Mouse (Mus musculus) myocyte (in vitro differentiated cells): ENCODE data around the gene Spef1. TPM values are rescaled to one million over a fixed set of nuclear protein-coding genes. Genes with fewer than 3 reads are reported as not detected.

Experiments
- H3K27me3 ChIP-seq: one replicate; pipeline ENCODE4 v1.6.1; 2011; ENCODE audit not compliant: control insufficient read depth, insufficient read depth, insufficient read length
- H3K36me3 ChIP-seq: one replicate; pipeline ENCODE4 v1.6.1; 2011; ENCODE audit not compliant: control insufficient read depth, insufficient read depth
- H3K4me2 ChIP-seq: one replicate; pipeline ENCODE4 v1.6.1; 2011; ENCODE audit warnings: low read depth, control low read depth
- H3K4me3 ChIP-seq: one replicate; pipeline ENCODE4 v1.5.1; 2011; ENCODE audit warnings: mild to moderate bottlenecking, control low read depth, moderate library complexity
- H3K79me2 ChIP-seq: one replicate; pipeline ENCODE4 v1.6.1; 2011; ENCODE audit not compliant: control insufficient read depth, insufficient read depth
- H3ac ChIP-seq: one replicate; pipeline ENCODE4 v1.6.1; 2011; ENCODE audit not compliant: control insufficient read depth, insufficient read length
- CEBPB ChIP-seq: IDR thresholded peaks from 2 replicates; pipeline ENCODE4 v1.6.1; 2011; ENCODE audit warnings: mild to moderate bottlenecking, moderate library complexity; ENCODE audit not compliant: poor library complexity, insufficient read depth, severe bottlenecking
- E2F4 ChIP-seq: IDR thresholded peaks from one replicate; pipeline ENCODE4 v1.6.1; 2011; ENCODE audit warnings: mild to moderate bottlenecking, control low read depth, moderate library complexity; ENCODE audit not compliant: insufficient read depth
- MAX ChIP-seq: IDR thresholded peaks from one replicate; pipeline ENCODE4 v1.6.1; 2011; ENCODE audit warnings: low read depth, mild to moderate bottlenecking, control low read depth
- MYOD1 ChIP-seq, 3 experiments: IDR thresholded peaks; one replicate each; pipeline ENCODE4 v1.6.1; 2011; ENCODE audit warnings: control low read depth in 2 of 3, low read depth in 2 of 3, mild to moderate bottlenecking in 2 of 3, moderate library complexity in 1 of 3; ENCODE audit not compliant: insufficient read length in 2 of 3, control insufficient read depth in 1 of 3
- MYOG ChIP-seq, 3 experiments: IDR thresholded peaks; one replicate each; pipeline ENCODE4 v1.6.1; 2011; ENCODE audit warnings: control low read depth in 2 of 3, low read depth in 2 of 3, mild to moderate bottlenecking in 2 of 3; ENCODE audit not compliant: insufficient read length in 2 of 3, control insufficient read depth in 1 of 3, insufficient read depth in 1 of 3
- POLR2A ChIP-seq: IDR thresholded peaks from one replicate; pipeline ENCODE4 v1.6.1; 2011; ENCODE audit warnings: low read depth, mild to moderate bottlenecking, control low read depth, moderate library complexity; ENCODE audit not compliant: insufficient read length
- POLR2AphosphoS2 ChIP-seq: IDR thresholded peaks from one replicate; pipeline ENCODE4 v1.6.1; 2011; ENCODE audit warnings: low read depth, control low read depth; ENCODE audit not compliant: insufficient read length
- REST ChIP-seq: IDR thresholded peaks from one replicate; pipeline ENCODE4 v1.6.1; 2011; ENCODE audit warnings: mild to moderate bottlenecking, control low read depth, moderate library complexity; ENCODE audit not compliant: insufficient read depth, insufficient read length
- SRF ChIP-seq: IDR thresholded peaks from one replicate; pipeline ENCODE4 v1.6.1; 2011; ENCODE audit warnings: low read depth; ENCODE audit not compliant: control insufficient read depth, insufficient read length
- TCF12 ChIP-seq: IDR thresholded peaks from one replicate; pipeline ENCODE4 v1.6.1; 2011; ENCODE audit warnings: mild to moderate bottlenecking, control low read depth; ENCODE audit not compliant: poor library complexity, insufficient read depth, severe bottlenecking
- TCF3 ChIP-seq: IDR thresholded peaks from one replicate; pipeline ENCODE4 v1.6.1; 2011; ENCODE audit warnings: low read depth, control low read depth; ENCODE audit not compliant: insufficient read length
- USF1 ChIP-seq: IDR thresholded peaks from one replicate; pipeline ENCODE4 v1.6.1; 2011; ENCODE audit warnings: low read depth, mild to moderate bottlenecking, control low read depth, moderate library complexity
- polyA plus RNA-seq: library from polyadenylated mRNA; unstranded; fragments of >200 nt; fragmentation: generic; extraction: Trizol; gene quantifications from one replicate; pipeline ENCODE4 v1.2.1, GENCODE M21; 2012; ENCODE audit warnings: missing spikeins

The Spef1 gene
- polyA plus RNA-seq, 1 experiment, result 9.4 TPM

GRCm38 (mm10) chr2:131125964-131126815, 60.9 kb downstream of the Spef1 start:
- H3K4me3 ChIP-seq, result no peak overlapping the region
- TF ChIP-seq MYOD1 (IDR thresholded peaks at IDR 0.05; ENCODE audit: control insufficient read depth in 1 of 3, insufficient read length in 2 of 3, low read depth in 2 of 3) (no peak), SRF (no peak), POLR2A (no peak), TCF12 (no peak), POLR2AphosphoS2 (no peak), USF1 (no peak), E2F4 (no peak), MYOG (IDR thresholded peaks at IDR 0.05; ENCODE audit: control insufficient read depth in 1 of 3, insufficient read depth in 1 of 3, insufficient read length in 2 of 3, low read depth in 2 of 3) (no peak), CEBPB (no peak), TCF3 (no peak), MAX (no peak), REST (no peak)

GRCm38 (mm10) chr2:131125157-131125963, 61.7 kb downstream of the Spef1 start:
- no peaks in the 10 kb centered on the region for H3K27me3 ChIP-seq
- TF ChIP-seq E2F4 (no peak), TCF12 (no peak), POLR2A (no peak), USF1 (no peak), TCF3 (no peak), SRF (no peak), CEBPB (no peak), REST (no peak), MYOG (IDR thresholded peaks at IDR 0.05; ENCODE audit: control insufficient read depth in 1 of 3, insufficient read depth in 1 of 3, insufficient read length in 2 of 3, low read depth in 2 of 3) (no peak), MYOD1 (IDR thresholded peaks at IDR 0.05; ENCODE audit: control insufficient read depth in 1 of 3, insufficient read length in 2 of 3, low read depth in 2 of 3) (no peak), POLR2AphosphoS2 (no peak), MAX (no peak)
- no peak overlapping the region for H3K4me3 ChIP-seq
- no peak overlapping the region for H3ac ChIP-seq
- no peak overlapping the region for H3K4me2 ChIP-seq
- H3K79me2 ChIP-seq, result no peaks in the 10 kb centered on the region
- no peaks in the 10 kb centered on the region for H3K36me3 ChIP-seq

More at GRCm38 (mm10) chr2:131125964-131126815, 60.9 kb downstream of the Spef1 start:
- Histone ChIP-seq H3ac (no peak overlapping the region), H3K79me2 (no peaks in the 10 kb centered on the region), H3K36me3 (no peaks in the 10 kb centered on the region), H3K4me2 (no peak overlapping the region), H3K27me3 (no peaks in the 10 kb centered on the region)

- Histone ChIP-seq H3K4me3 (no peak overlapping the region), H3ac (no peak overlapping the region), H3K27me3 (no peaks in the 10 kb centered on the region), H3K4me2 (peak overlapping the region; percentile 50), H3K79me2 (no peaks in the 10 kb centered on the region), H3K36me3 (no peaks in the 10 kb centered on the region)
- TF ChIP-seq TCF3, result no peak
- TF ChIP-seq MYOD1 (IDR thresholded peaks at IDR 0.05; ENCODE audit: control insufficient read depth in 1 of 3, insufficient read length in 2 of 3, low read depth in 2 of 3), result peak in 1 of 3 experiments; percentile 54
- no peak for TF ChIP-seq SRF
Observed at GRCm38 (mm10) chr2:131124166-131124565, 62.9 kb downstream of the Spef1 start.

Other genes starting within 250 kb of the Spef1 start
- gene Gfra4, start 144.2 kb downstream of the Spef1 start, polyA plus RNA-seq, result 2.2 TPM
- 0.02 TPM for gene Adam33, start 123.5 kb downstream of the Spef1 start, polyA plus RNA-seq
- gene Siglec1, start 100.5 kb downstream of the Spef1 start, polyA plus RNA-seq, result not detected
- gene Hspa12b, start 60.0 kb downstream of the Spef1 start, polyA plus RNA-seq, result 3.3 TPM
- gene Gm11037, start 53.8 kb downstream of the Spef1 start, polyA plus RNA-seq, result not detected
- 75.2 TPM for gene 1700037H04Rik, start 27.2 kb downstream of the Spef1 start, polyA plus RNA-seq
- gene Cenpb, start 7.2 kb downstream of the Spef1 start, polyA plus RNA-seq, result 130 TPM
- 58.4 TPM for gene Cdc25b, start 333 bp downstream of the Spef1 start, polyA plus RNA-seq
- gene Ap5s1, start 19.8 kb upstream of the Spef1 start, polyA plus RNA-seq, result 33.6 TPM
- 16.6 TPM for gene Mavs, start 46.8 kb upstream of the Spef1 start, polyA plus RNA-seq
- 26.2 TPM for gene Pank2, start 75.2 kb upstream of the Spef1 start, polyA plus RNA-seq
- gene Rnf24, start 165.6 kb upstream of the Spef1 start, polyA plus RNA-seq, result 3.0 TPM